Mouse (Mus musculus): Measurements from ENCODE around the gene Dennd5b. TPM values are rescaled to one million over a fixed set of nuclear protein-coding genes. Genes with fewer than 3 reads are reported as not detected.
"Not testable (repeated sequence)": the region's sequence is repeated elsewhere in the genome, so short reads cannot be mapped to it uniquely, and the experiment has no call there.

Gene Dennd5b
- polyA plus RNA-seq, 1 experiment = 6.9 TPM

GRCm38 (mm10) chr6:148992373-148993116 lies 108.9 kb downstream of the Dennd5b start:
- no peak for TF ChIP-seq POLR2A (IDR thresholded peaks at IDR 0.05; ENCODE audit: low read depth, low read length)
- TF ChIP-seq CTCF (IDR thresholded peaks at IDR 0.05; ENCODE audit: borderline replicate concordance, insufficient read depth, low read length) = no peak
- no peak overlapping the region for H3K27ac ChIP-seq (ENCODE audit: insufficient read depth, low read length)
- H3K4me1 ChIP-seq (ENCODE audit: control insufficient read depth, insufficient read depth, low read length) = no peaks in the 10 kb centered on the region
- H3K4me3 ChIP-seq (ENCODE audit: insufficient read depth, low read length) = no peak overlapping the region

GRCm38 (mm10) chr6:148991660-148992372 lies 109.7 kb downstream of the Dennd5b start:
- TF ChIP-seq POLR2A (IDR thresholded peaks at IDR 0.05; ENCODE audit: low read depth, low read length) = no peak
- TF ChIP-seq CTCF (IDR thresholded peaks at IDR 0.05; ENCODE audit: borderline replicate concordance, insufficient read depth, low read length) = no peak
- Histone ChIP-seq H3K4me3 (ENCODE audit: insufficient read depth, low read length) (no peak overlapping the region), H3K4me1 (ENCODE audit: control insufficient read depth, insufficient read depth, low read length) (no peaks in the 10 kb centered on the region), H3K27ac (ENCODE audit: insufficient read depth, low read length) (no peak overlapping the region)

DNA sequence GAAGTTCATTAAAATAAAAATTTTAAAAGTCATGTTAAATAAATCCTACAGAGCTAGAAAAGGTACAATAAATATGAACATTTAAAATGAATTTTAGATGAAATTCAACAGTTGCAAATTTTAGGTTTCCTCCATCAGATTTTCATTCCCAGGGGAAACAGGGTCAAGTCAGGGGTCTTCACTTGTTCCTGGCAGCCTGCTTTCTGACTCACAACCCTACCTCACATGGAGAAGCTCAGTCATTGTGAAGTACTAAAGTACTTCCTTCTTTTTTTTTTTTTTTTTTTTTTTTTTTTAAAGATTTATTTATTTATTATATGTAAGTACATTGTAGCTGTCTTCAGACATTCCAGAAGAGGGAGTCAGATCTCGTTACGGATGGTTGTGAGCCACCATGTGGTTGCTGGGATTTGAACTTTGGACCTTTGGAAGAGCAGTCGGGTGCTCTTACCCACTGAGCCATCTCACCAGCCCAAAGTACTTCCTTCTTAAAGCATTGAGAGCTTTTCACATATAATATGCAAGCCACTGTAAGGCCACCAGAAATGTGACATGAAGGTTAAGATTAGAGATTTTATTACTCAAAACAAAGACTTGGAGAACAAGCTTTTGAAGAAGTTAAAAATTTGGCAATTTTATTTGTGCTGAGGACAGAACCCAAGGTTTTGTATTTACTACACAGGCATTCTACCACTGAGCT lies 111.5 kb downstream of the Dennd5b start:
- not testable (repeated sequence) for H3K27ac ChIP-seq (ENCODE audit: insufficient read depth, low read length); H3K4me1 ChIP-seq (ENCODE audit: control insufficient read depth, insufficient read depth, low read length); H3K4me3 ChIP-seq (ENCODE audit: insufficient read depth, low read length)

DNA sequence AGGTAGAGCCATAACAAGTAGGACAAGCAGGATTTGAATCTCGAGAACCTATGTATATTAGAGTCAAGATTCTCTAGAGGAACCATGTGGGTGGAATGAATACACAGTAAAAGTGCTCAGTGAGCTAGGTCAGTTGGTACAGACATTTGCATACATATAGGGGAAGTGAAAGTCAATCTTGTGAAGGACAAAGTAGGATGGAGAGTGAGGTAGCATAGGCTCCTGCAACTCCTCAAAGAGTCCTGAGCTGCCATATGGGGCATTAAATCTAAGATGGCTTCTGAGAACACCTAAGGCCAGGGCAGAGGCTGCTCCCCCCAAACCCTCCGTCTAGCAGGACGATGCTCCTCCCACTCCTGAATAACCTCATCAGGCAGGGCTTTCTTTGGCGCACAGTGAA lies 115.5 kb downstream of the Dennd5b start:
- TF ChIP-seq CTCF (IDR thresholded peaks at IDR 0.05; ENCODE audit: borderline replicate concordance, insufficient read depth, low read length) (no peak), POLR2A (IDR thresholded peaks at IDR 0.05; ENCODE audit: low read depth, low read length) (no peak)
- H3K27ac ChIP-seq (ENCODE audit: insufficient read depth, low read length) = no peak overlapping the region
- H3K4me3 ChIP-seq (ENCODE audit: insufficient read depth, low read length) = no peak overlapping the region
- no peaks in the 10 kb centered on the region for H3K4me1 ChIP-seq (ENCODE audit: control insufficient read depth, insufficient read depth, low read length)

DNA sequence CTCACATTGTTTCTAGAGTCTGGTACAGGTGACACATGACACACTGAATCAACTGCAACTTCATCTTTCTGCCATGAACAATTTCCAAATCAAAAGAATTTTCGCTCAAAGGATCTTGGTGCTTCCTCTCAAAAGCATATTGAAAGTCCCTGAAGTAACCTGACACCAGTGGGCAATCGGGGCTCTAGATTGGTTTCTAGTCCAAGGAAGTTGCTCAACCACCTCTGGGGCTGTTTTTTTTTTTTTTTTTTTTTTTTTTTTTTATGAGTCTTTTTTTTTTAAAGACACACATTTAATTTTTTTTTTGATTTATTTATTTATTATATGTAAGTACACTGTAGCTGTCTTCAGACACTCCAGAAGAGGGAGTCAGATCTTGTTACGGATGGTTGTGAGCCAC lies 121.0 kb downstream of the Dennd5b start:
- Histone ChIP-seq H3K4me3 (ENCODE audit: insufficient read depth, low read length) (no peak overlapping the region), H3K27ac (ENCODE audit: insufficient read depth, low read length) (no peak overlapping the region), H3K4me1 (ENCODE audit: control insufficient read depth, insufficient read depth, low read length) (no peaks in the 10 kb centered on the region)
- TF ChIP-seq CTCF (IDR thresholded peaks at IDR 0.05; ENCODE audit: borderline replicate concordance, insufficient read depth, low read length) (no peak), POLR2A (IDR thresholded peaks at IDR 0.05; ENCODE audit: low read depth, low read length) (no peak)

DNA sequence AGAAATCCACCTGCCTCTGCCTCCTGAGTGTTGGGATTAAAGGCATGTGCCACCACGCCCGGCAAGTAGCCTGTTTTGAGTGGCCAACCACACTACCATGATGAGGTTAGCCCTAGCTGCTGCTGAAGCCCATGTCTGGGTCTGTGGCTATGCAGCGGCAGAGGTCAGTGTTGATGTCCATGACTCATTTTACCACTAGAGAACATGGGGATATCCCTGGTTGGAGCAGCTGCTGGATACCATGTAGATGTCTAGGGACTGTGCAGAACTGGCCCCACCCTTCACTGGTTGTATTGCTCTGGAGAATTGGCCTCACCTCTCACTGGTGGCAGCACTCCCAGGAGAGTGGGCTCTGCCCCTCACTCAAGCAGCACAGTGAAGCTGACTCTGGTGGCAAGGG lies 126.4 kb downstream of the Dennd5b start:
- no peak for TF ChIP-seq POLR2A (IDR thresholded peaks at IDR 0.05; ENCODE audit: low read depth, low read length)
- TF ChIP-seq CTCF (IDR thresholded peaks at IDR 0.05; ENCODE audit: borderline replicate concordance, insufficient read depth, low read length) = no peak
- Histone ChIP-seq H3K27ac (ENCODE audit: insufficient read depth, low read length) (no peak overlapping the region), H3K4me1 (ENCODE audit: control insufficient read depth, insufficient read depth, low read length) (no peaks in the 10 kb centered on the region), H3K4me3 (ENCODE audit: insufficient read depth, low read length) (no peak overlapping the region)

DNA sequence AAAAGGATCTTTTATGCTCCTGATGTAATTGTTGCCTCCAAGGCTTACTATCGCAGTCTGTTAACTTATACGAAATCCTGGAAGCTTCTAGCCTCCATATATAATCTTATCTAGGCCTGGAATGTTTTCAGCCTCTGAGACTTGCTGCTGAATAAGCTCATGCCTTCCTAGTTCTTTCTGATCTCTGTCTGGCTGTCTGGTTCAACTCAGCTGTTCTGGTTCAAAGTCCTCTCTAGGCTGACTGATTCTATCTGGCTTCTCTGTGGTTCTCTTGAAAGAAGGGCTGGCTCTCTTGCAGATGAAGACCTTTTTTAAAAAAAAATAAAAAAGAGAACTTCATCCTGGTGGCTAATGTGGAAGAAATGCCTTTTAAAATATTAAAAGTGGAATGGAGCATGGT lies 128.6 kb downstream of the Dennd5b start:
- Histone ChIP-seq H3K4me1 (ENCODE audit: control insufficient read depth, insufficient read depth, low read length) (no peaks in the 10 kb centered on the region), H3K27ac (ENCODE audit: insufficient read depth, low read length) (no peak overlapping the region), H3K4me3 (ENCODE audit: insufficient read depth, low read length) (no peak overlapping the region)
- TF ChIP-seq CTCF (IDR thresholded peaks at IDR 0.05; ENCODE audit: borderline replicate concordance, insufficient read depth, low read length) = no peak

DNA sequence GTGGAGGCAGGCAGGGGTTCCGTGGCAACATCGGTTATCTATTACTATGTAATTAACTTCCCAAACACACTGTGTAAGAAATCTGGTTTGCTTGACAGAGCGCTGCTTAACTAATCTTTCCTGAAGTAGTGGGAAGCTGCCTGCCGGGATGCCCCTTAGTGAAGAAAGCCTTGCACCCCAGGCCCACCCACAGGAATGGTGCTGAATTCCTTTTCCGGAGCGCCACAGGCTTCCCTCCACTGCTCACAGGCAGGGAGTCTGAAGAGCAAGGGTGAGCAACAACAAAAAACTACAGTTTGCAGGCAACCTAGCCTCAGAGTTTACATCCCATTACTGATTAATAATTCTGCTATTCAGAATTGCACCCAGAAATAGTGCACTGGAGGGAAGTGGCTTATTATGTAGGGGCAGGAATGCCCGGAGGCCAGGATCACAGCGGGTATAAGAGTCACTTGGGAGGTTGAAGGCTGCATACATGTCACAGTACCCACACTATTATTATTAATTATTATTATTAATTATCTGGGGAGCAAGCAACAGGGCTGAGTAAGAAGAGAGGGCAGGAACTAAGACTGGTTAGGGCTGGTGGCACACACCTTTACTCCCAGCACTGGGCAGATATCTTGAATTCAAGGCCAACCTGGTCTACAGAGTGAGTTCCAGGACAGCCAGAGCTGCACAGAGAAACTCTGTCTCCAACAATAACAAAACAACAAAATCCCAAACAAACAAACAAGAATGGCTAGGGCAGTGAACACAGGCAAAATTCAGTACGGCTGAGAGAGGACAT lies 129.2 kb downstream of the Dennd5b start:
- Histone ChIP-seq H3K4me1 (ENCODE audit: control insufficient read depth, insufficient read depth, low read length) (no peaks in the 10 kb centered on the region), H3K27ac (ENCODE audit: insufficient read depth, low read length) (no peak overlapping the region), H3K4me3 (ENCODE audit: insufficient read depth, low read length) (no peak overlapping the region)
- no peak for TF ChIP-seq CTCF (IDR thresholded peaks at IDR 0.05; ENCODE audit: borderline replicate concordance, insufficient read depth, low read length)
- no peak for TF ChIP-seq POLR2A (IDR thresholded peaks at IDR 0.05; ENCODE audit: low read depth, low read length)

DNA sequence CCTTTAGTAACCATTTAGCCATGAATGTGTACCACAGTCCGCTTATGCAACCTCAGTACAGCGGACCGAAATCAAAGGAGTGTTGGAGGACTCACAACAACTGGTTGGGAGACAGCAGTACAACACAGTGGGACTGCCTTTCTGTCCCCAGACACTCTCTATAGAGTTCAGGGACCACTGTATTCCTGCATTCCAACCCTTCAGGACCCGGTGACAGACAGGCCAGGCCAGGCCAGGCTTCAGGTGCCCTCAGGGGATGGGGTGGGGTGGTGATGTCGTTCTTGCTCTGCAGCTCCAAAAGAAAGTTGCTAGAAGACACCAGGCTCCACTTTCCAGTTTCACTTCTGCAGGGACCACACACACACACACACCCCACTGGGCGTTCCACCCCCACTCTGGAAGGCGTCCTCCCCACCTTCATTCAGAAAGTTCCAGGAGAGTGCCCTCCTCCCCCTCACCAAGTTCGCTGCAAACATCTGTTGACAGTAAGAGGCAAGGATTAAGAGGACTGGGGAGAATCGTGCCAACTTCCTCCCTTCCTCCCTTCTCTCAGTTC lies 130.0 kb downstream of the Dennd5b start:
- TF ChIP-seq POLR2A (IDR thresholded peaks at IDR 0.05; ENCODE audit: low read depth, low read length) = no peak
- no peak for TF ChIP-seq CTCF (IDR thresholded peaks at IDR 0.05; ENCODE audit: borderline replicate concordance, insufficient read depth, low read length)

More for the DNA sequence above, 130.0 kb downstream of the Dennd5b start:
- H3K4me1 ChIP-seq (ENCODE audit: control insufficient read depth, insufficient read depth, low read length) = no peaks in the 10 kb centered on the region
- no peak overlapping the region for H3K4me3 ChIP-seq (ENCODE audit: insufficient read depth, low read length)
- H3K27ac ChIP-seq (ENCODE audit: insufficient read depth, low read length) = no peak overlapping the region

Measured in embryonic fibroblast, embryonic 13.5 days (primary cell).